Mouse (Mus musculus): Measurements from ENCODE around the gene Smr2.
"Not testable (repeated sequence)": the region's sequence is repeated elsewhere in the genome, so short reads cannot be mapped to it uniquely, and the experiment has no call there.

Gene Smr2

DNA sequence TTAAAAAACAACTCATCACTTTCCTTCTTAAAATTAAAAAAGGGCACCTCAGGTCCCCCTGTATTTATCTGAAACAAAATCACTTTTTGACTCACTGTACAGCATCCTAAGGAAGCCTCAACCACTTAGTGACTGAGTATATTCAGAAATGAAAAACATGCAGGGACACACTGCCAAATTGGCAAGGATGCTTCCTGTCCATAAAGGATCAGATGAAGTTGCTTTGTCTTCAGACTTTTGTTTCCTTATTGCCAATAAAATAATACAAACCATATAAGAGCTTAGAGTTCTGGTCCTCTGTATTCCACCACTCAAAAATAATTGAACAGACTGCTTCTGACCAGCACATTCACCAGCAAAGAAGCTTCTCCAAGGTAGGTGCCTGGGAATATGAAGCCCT lies at the start of gene Smr2:
TSS of gene Smr2 (plus strand) at position 301 of the 400 bp plus-strand sequence.
- not testable (repeated sequence) for DNase-seq (ENCODE audit: low spot score)

DNA sequence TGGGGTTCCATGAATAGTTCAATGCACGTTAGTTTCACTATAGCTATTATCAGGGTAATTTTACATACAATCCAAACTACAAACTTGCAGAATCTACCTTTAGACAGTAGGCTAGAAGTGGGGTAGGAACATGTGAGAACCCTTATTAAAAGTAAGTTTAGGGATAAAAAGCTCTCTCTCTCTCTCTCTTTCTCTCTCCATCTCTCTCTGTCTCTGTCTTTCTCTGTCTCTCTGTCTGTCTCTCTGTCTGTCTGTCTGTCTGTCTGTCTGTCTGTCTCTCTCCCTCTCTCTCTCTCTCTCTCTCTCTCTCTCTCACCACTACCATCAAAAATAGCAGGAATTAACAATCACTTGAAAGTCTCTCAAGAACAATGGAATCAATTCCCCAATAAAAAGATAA lies 25.1 kb downstream of the Smr2 start, which contains the start of gene Gm11116:
TSS of gene Gm11116 (minus strand) at position 101 of the 400 bp plus-strand sequence.
- no peak for DNase-seq (ENCODE audit: low spot score)

DNA sequence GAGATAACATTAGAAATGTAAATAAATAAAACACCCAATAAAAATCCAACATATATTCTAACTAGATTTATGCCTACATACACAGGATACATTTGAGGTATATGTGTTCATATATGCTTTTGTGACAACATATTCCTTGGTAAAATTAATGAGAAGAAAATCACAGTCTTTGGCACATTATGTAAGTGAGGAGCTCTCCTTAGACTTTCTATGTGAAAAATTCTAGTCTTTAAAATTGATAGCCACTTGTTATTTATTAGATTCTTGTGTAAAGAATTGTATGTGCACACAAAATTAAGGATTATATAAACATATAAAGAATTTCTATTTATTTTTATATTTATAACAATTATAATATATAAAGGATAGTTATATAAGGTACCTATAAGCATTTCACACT lies 67.6 kb downstream of the Smr2 start, which contains the start of gene Gm11115:
TSS of gene Gm11115 (minus strand) at position 101 of the 400 bp plus-strand sequence.
- DNase-seq (ENCODE audit: low spot score) = no peak
